Mouse (Mus musculus): ENCODE measurements at regions not wholly inside any gene's neighbourhood (a gene's known extent, or its start where the extent isn't known, plus 50 kb on each side); places are given as distances from the start of the nearest gene placed in this dataset.

- WGBS: 17% methylated on average over 13 of the region's 13 CpGs
- H3K36me3 ChIP-seq (ENCODE audit: control insufficient read depth, insufficient read depth): no peaks in the 10 kb centered on the region
- H3K27me3 ChIP-seq (replicated peaks; ENCODE audit: control insufficient read depth, insufficient read depth, low read length): no peaks in the 10 kb centered on the region
Observed at GRCm38 (mm10) chr19:15790620-15791263, 156.4 kb downstream of the Psat1 start.

DNA sequence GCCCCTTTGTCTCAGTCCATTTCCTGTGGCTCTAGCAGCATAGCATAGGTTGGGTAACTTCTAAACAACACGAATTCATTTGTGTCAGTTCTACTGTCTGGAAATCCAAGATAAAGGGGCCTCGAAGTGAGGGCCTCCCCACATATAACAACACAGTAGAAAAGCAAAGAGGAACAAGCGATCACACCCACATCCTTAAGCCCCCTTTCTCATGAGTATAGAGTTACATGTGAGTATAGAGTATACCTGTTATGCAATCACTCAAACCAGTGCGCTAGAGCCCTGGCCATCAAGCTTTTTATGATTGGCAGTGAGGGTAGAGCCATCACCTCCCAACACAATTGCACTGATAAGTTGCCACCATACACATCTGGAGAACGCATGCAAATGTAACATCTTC lies 157.4 kb downstream of the Psat1 start:
- no peak overlapping the region for H3K27ac ChIP-seq (ENCODE audit: low read depth, low read length)
- no peaks in the 10 kb centered on the region for H3K27me3 ChIP-seq (replicated peaks; ENCODE audit: control insufficient read depth, insufficient read depth, low read length)
- H3K36me3 ChIP-seq (ENCODE audit: control insufficient read depth, insufficient read depth): no peaks in the 10 kb centered on the region
- ATAC-seq: no peak
- H3K9ac ChIP-seq (ENCODE audit: low read depth, low read length): no peak overlapping the region
- 63% methylated on average over 5 of the region's 5 CpGs for WGBS
- no peak overlapping the region for H3K4me3 ChIP-seq (ENCODE audit: low read depth, low read length)
- no peak overlapping the region for H3K4me2 ChIP-seq (replicated peaks; ENCODE audit: low read depth)
- no peak for TF ChIP-seq CTCF (IDR thresholded peaks at IDR 0.05; ENCODE audit: low read depth)
- H3K4me1 ChIP-seq (replicated peaks; ENCODE audit: control insufficient read depth, insufficient read depth, low read length): no peaks in the 10 kb centered on the region
- H3K9me3 ChIP-seq (ENCODE audit: control insufficient read depth): no peaks in the 10 kb centered on the region

More at GRCm38 (mm10) chr19:15790620-15791263, 156.4 kb downstream of the Psat1 start:
- Histone ChIP-seq H3K27ac (ENCODE audit: low read depth, low read length) (no peak overlapping the region), H3K4me3 (ENCODE audit: low read depth, low read length) (no peak overlapping the region), H3K4me2 (replicated peaks; ENCODE audit: low read depth) (no peak overlapping the region; the same call in 1 of the 2 replicates), H3K9ac (ENCODE audit: low read depth, low read length) (no peak overlapping the region), H3K4me1 (replicated peaks; ENCODE audit: control insufficient read depth, insufficient read depth, low read length) (no peaks in the 10 kb centered on the region), H3K9me3 (ENCODE audit: control insufficient read depth) (no peaks in the 10 kb centered on the region)
- no peak for ATAC-seq
- TF ChIP-seq CTCF (IDR thresholded peaks at IDR 0.05; ENCODE audit: low read depth): no peak

- 65% methylated on average over 4 of the region's 4 CpGs for WGBS
- no peaks in the 10 kb centered on the region for H3K36me3 ChIP-seq (ENCODE audit: control insufficient read depth, insufficient read depth)
- ATAC-seq: no peak
- no peak overlapping the region for H3K4me3 ChIP-seq (ENCODE audit: low read depth, low read length)
- no peaks in the 10 kb centered on the region for H3K27me3 ChIP-seq (replicated peaks; ENCODE audit: control insufficient read depth, insufficient read depth, low read length)
- H3K4me2 ChIP-seq (replicated peaks; ENCODE audit: low read depth): no peak overlapping the region
- H3K27ac ChIP-seq (ENCODE audit: low read depth, low read length): no peak overlapping the region
- H3K9ac ChIP-seq (ENCODE audit: low read depth, low read length): no peak overlapping the region
- no peak for TF ChIP-seq CTCF (IDR thresholded peaks at IDR 0.05; ENCODE audit: low read depth)
- H3K4me1 ChIP-seq (replicated peaks; ENCODE audit: control insufficient read depth, insufficient read depth, low read length): no peaks in the 10 kb centered on the region
- H3K9me3 ChIP-seq (ENCODE audit: control insufficient read depth): no peaks in the 10 kb centered on the region
Observed at GRCm38 (mm10) chr19:15784644-15785043, 162.5 kb downstream of the Psat1 start.

GRCm38 (mm10) chr19:15769651-15770050 lies 177.5 kb downstream of the Psat1 start:
- no peak for TF ChIP-seq CTCF (IDR thresholded peaks at IDR 0.05; ENCODE audit: low read depth)
- no peak overlapping the region for H3K27ac ChIP-seq (ENCODE audit: low read depth, low read length)
- no peak for ATAC-seq
- H3K4me2 ChIP-seq (replicated peaks; ENCODE audit: low read depth): no peak overlapping the region
- no peak overlapping the region for H3K4me3 ChIP-seq (ENCODE audit: low read depth, low read length)
- no peaks in the 10 kb centered on the region for H3K27me3 ChIP-seq (replicated peaks; ENCODE audit: control insufficient read depth, insufficient read depth, low read length)
- no peaks in the 10 kb centered on the region for H3K4me1 ChIP-seq (replicated peaks; ENCODE audit: control insufficient read depth, insufficient read depth, low read length)
- no peak overlapping the region for H3K9ac ChIP-seq (ENCODE audit: low read depth, low read length)
- 43% methylated on average over 4 of the region's 4 CpGs for WGBS
- no peaks in the 10 kb centered on the region for H3K36me3 ChIP-seq (ENCODE audit: control insufficient read depth, insufficient read depth)
- no peaks in the 10 kb centered on the region for H3K9me3 ChIP-seq (ENCODE audit: control insufficient read depth)

GRCm38 (mm10) chr19:15761086-15761485 lies 186.1 kb downstream of the Psat1 start:
- no peak for ATAC-seq
- Histone ChIP-seq H3K4me1 (replicated peaks; ENCODE audit: control insufficient read depth, insufficient read depth, low read length) (no peaks in the 10 kb centered on the region), H3K4me3 (ENCODE audit: low read depth, low read length) (no peak overlapping the region), H3K4me2 (replicated peaks; ENCODE audit: low read depth) (no peak overlapping the region), H3K9me3 (ENCODE audit: control insufficient read depth) (no peaks in the 10 kb centered on the region), H3K9ac (ENCODE audit: low read depth, low read length) (no peak overlapping the region), H3K36me3 (ENCODE audit: control insufficient read depth, insufficient read depth) (no peaks in the 10 kb centered on the region), H3K27me3 (replicated peaks; ENCODE audit: control insufficient read depth, insufficient read depth, low read length) (no peaks in the 10 kb centered on the region), H3K27ac (ENCODE audit: low read depth, low read length) (no peak overlapping the region)
- no peak for TF ChIP-seq CTCF (IDR thresholded peaks at IDR 0.05; ENCODE audit: low read depth)
- WGBS: 91% methylated on average over 4 of the region's 4 CpGs

GRCm38 (mm10) chr19:15745026-15745777 lies 201.9 kb downstream of the Psat1 start:
- no peaks in the 10 kb centered on the region for H3K9me3 ChIP-seq (ENCODE audit: control insufficient read depth)

More at GRCm38 (mm10) chr19:15745026-15745777, 201.9 kb downstream of the Psat1 start:
- no peak overlapping the region for H3K4me3 ChIP-seq (ENCODE audit: low read depth, low read length)
- H3K36me3 ChIP-seq (ENCODE audit: control insufficient read depth, insufficient read depth): no peaks in the 10 kb centered on the region
- H3K27ac ChIP-seq (ENCODE audit: low read depth, low read length): no peak overlapping the region
- H3K9ac ChIP-seq (ENCODE audit: low read depth, low read length): no peak overlapping the region
- ATAC-seq: no peak
- no peak overlapping the region for H3K4me2 ChIP-seq (replicated peaks; ENCODE audit: low read depth)
- H3K4me1 ChIP-seq (replicated peaks; ENCODE audit: control insufficient read depth, insufficient read depth, low read length): no peaks in the 10 kb centered on the region
- TF ChIP-seq CTCF (IDR thresholded peaks at IDR 0.05; ENCODE audit: low read depth): no peak
- 78% methylated on average over 8 of the region's 8 CpGs for whole genome bisulfite sequencing
- H3K27me3 ChIP-seq (replicated peaks; ENCODE audit: control insufficient read depth, insufficient read depth, low read length): no peaks in the 10 kb centered on the region
